Mouse (Mus musculus) layer of hippocampus, adult 11-12 months (tissue): ENCODE measurements around the gene Tmem38b.
A peak's percentile ranks its signal among the peaks of the same experiment; 100 is the strongest.

Experiments
- DNase-seq: peaks from one replicate; pipeline ENCODE4 v3.0.0; 2022; ENCODE audit warnings: low spot score

Gene Tmem38b

GRCm38 (mm10) chr4:53884351-53885245, 58.8 kb downstream of the Tmem38b start:
- DNase-seq = peak; percentile 57

GRCm38 (mm10) chr4:53886342-53887088, 60.7 kb downstream of the Tmem38b start:
- DNase-seq = no peak

- DNase-seq = no peak
Observed at GRCm38 (mm10) chr4:53895335-53895734, 69.5 kb downstream of the Tmem38b start.

DNA sequence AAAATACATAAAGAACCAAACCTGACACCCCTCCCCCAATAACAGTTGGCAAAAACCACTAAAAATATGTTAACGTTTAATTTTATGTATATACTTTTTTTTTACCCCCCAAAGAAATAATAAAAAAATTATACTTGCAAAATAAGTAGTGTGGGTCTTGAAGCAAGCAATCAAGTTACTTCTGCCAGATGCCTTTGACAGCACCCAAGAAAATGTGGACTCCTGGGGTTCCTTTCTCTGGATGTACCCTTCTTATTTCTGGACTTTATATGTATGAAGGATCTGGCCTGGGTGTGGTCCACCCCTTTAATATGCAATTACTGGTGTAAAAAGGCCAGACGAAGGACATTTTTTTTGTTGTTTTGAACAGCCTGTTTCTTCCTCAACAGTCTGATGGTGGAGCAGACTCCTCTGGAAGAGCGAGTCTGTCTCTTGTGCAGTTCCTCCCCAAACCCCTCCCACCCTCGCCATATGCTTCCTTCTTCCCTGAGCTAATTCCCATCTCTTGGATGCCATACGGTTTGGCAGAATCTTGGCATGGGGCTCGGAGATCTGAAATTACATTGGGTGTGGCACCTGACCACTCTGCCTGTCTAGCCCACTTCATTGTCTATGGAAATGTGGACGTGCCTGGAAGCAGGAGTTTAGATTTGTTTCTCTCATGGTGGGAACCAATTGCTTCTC, 70.4 kb downstream of the Tmem38b start:
- DNase-seq = no peak

DNA sequence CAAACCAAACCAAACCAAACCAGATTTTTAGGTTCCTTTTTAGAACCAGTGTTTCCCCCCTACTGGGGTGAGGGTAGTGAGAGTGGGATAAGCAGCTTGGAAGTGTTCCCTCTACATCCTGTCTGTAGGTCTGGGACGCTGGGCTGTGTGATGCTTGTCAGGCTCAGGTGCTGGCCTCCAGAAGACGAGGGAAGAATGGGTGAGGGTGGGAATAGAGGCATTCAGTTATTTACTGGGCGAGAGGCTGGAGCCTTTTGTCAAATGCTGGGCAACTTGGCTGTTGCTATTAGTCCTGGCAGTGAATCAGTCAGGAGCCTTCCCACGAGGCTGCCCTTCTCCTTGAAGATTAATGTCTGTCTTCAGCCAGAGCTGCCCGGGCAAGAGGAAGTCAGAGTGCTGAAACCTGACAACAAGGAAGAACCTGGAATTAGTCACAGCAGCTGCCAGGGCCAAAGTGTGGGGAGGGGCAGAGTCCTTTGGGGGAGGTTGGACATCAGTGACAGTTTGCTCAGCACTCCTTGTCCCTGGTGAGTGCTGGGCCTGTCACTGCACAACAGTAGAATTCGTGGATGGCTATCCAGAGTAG, 74.6 kb downstream of the Tmem38b start:
- no peak for DNase-seq

DNA sequence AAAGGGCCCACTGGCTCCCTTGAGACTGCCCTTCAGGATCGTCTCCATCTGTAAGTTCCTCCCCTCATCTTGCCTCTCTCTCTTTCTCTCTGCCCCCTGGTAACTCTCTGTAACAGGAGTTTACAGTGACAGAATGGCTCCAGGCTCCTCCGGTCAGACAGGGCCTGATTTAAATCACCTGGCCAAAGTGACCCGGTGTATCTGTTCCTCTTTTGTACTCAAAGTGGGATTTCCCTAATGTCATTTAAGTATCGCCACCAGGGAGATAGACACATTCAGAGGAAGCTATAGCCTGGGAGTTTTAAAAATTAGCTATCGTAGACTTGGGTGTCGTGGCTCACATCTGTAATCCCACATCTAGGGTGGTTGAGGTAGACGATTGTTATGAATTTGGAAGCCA, 78.5 kb downstream of the Tmem38b start:
- DNase-seq = no peak

GRCm38 (mm10) chr4:53905537-53905936, 79.7 kb downstream of the Tmem38b start:
- DNase-seq = no peak

DNA sequence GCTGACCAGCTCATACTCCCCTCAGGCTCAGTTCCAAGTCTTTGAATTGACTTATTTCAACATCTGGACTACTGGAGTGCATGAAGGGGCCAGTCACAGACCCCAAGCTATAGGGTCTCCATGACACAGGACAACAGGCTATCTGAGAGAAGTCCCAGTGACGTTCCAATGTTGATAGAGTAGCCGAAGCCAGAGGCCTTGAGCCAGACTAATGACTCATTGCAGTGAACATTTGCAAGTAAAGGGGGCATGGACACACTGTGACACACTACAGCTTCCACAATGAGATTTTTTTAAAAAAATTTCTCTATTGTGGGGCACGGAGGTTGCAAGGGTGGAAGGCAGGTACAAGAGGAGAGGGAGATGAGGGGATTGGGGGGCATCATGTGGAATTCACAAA, 81.2 kb downstream of the Tmem38b start:
- no peak for DNase-seq
